Comparison of ENCODE assay signal across 17 mouse cellular contexts in the genomic region with DNA sequence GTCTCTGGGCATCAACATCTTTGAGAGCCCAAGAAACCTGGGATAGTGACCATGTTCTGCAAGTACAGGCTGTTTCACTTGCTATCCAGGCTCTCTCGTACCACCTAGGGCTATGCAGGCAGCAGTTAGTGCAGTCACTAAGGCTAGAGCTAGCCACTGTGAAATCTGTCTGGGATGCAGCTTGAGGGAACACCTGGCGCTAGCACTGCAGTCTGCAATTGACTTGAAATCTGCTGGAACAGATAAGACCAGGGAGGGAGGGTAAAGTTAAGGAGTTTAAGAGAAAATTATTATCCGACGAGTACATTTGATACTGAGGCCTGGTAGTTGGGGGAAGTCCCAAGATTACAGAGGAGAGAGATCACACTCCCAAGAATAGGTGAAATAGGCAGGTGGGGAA.
"Had no signal": no experiment of that assay in that cellular context is flagged by ENCODE, and none has a peak within 500 bp of the region (broad histone marks: within the 10 kb centered on the region; RNA-seq: fewer than 3 reads in every experiment).

No protein-coding gene starts in this region.

- ATAC-seq: intestine, postnatal 0 days; midbrain, embryonic 13.5 days; midbrain, embryonic 16.5 days had no signal

- H3K27ac ChIP-seq: kidney, embryonic 15.5 days; limb, embryonic 10.5 days; limb, embryonic 13.5 days; midbrain, embryonic 10.5 days; midbrain, embryonic 13.5 days; neural tube, embryonic 13.5 days had no signal

- H3K9ac ChIP-seq: kidney, embryonic 15.5 days; limb, embryonic 13.5 days; midbrain, embryonic 13.5 days; neural tube, embryonic 13.5 days had no signal

- H3K27me3 ChIP-seq: kidney, embryonic 15.5 days; limb, embryonic 13.5 days; midbrain, embryonic 13.5 days; neural tube, embryonic 13.5 days had no signal

- H3K4me2 ChIP-seq: kidney, embryonic 15.5 days; limb, embryonic 13.5 days; midbrain, embryonic 13.5 days; neural tube, embryonic 13.5 days had no signal

- H3K4me1 ChIP-seq: kidney, embryonic 15.5 days; limb, embryonic 10.5 days; limb, embryonic 13.5 days; midbrain, embryonic 10.5 days; midbrain, embryonic 13.5 days; neural tube, embryonic 13.5 days had no signal

- DNase-seq: kidney, adult 8-10 months; kidney, postnatal 10 days; kidney, postnatal 4 days; lung, adult 2 months; lung, postnatal 14 days; lung, postnatal 4 days; thymus, adult 18-20 months; thymus, postnatal 36 days had no signal

- H3K9me3 ChIP-seq: limb, embryonic 10.5 days; limb, embryonic 13.5 days; midbrain, embryonic 13.5 days; neural tube, embryonic 13.5 days had no signal

- H3K4me3 ChIP-seq: kidney, embryonic 15.5 days; limb, embryonic 10.5 days; limb, embryonic 13.5 days; midbrain, embryonic 10.5 days; midbrain, embryonic 13.5 days; myocyte; neural tube, embryonic 13.5 days had no signal
